Mouse (Mus musculus) spleen, adult 2 months (tissue): Measurements from ENCODE around the gene Pam. TPM values are rescaled to one million over a fixed set of nuclear protein-coding genes. Genes with fewer than 3 reads are reported as not detected.

Source experiments
- DNase-seq, 2 experiments: peaks; one replicate each; pipeline versions ENCODE4 v3.0.0 to v3.0.0-alpha.2; 2012 to 2021; ENCODE audit warnings: low spot score in 2 of 2, low read depth in 1 of 2
- H3K27ac ChIP-seq: fragments of 200-500 bp; 2 replicates; pipeline ENCODE4 v1.5.1; 2012; ENCODE audit warnings: low read length, inconsistent platforms; ENCODE audit not compliant: insufficient read depth
- H3K27me3 ChIP-seq: fragments of 200-500 bp; 2 replicates; pipeline ENCODE4 v1.6.1; 2012; ENCODE audit warnings: mild to moderate bottlenecking, moderate library complexity, low read length, inconsistent platforms; ENCODE audit not compliant: control insufficient read depth, insufficient read depth
- H3K36me3 ChIP-seq: fragments of 200-500 bp; 2 replicates; pipeline ENCODE4 v1.6.1; 2012; ENCODE audit warnings: mild to moderate bottlenecking, low read length, inconsistent platforms; ENCODE audit not compliant: control insufficient read depth, insufficient read depth
- H3K4me1 ChIP-seq: fragments of 200-500 bp; 2 replicates; pipeline ENCODE4 v1.6.1; 2011; ENCODE audit warnings: inconsistent platforms; ENCODE audit not compliant: control insufficient read depth, insufficient read depth, insufficient read length
- H3K4me3 ChIP-seq: fragments of 200-500 bp; 2 replicates; pipeline ENCODE4 v1.5.1; 2011; ENCODE audit warnings: mild to moderate bottlenecking, inconsistent platforms; ENCODE audit not compliant: insufficient read depth, insufficient read length; ENCODE audit errors: extremely low read depth
- CTCF ChIP-seq: fragments of 200-500 bp; IDR thresholded peaks from 2 replicates; pipeline ENCODE4 v1.5.1; 2011; ENCODE audit warnings: mild to moderate bottlenecking, inconsistent platforms; ENCODE audit not compliant: insufficient read depth, insufficient read length, insufficient replicate concordance; ENCODE audit errors: extremely low read depth
- POLR2A ChIP-seq: fragments of 200-500 bp; IDR thresholded peaks from 2 replicates; pipeline ENCODE4 v1.6.1; 2011; ENCODE audit warnings: low read depth, low read length, inconsistent platforms
- WGBS: fragments of 180-500 bp; shearing (Covaris S2); methylation state at CpG from one replicate; pipeline ENCODE4 v1.1.7; 2018; 5-methylcytosine and 5-hydroxymethylcytosine counted together
- polyA plus RNA-seq: library from polyadenylated mRNA; depleted of rRNA; stranded (reverse); fragments of >200 nt; gene quantifications from 2 replicates; pipeline ENCODE4 v1.2.3, GENCODE M21; 2012

The Pam gene
- polyA plus RNA-seq, 1 experiment: 22.8 TPM

- no peaks in the 10 kb centered on the region for H3K27me3 ChIP-seq
- no peak overlapping the region for H3K27ac ChIP-seq
- H3K36me3 ChIP-seq: no peaks in the 10 kb centered on the region
- TF ChIP-seq POLR2A (no peak), CTCF (no peak)
- H3K4me3 ChIP-seq: no peak overlapping the region
- no peaks in the 10 kb centered on the region for H3K4me1 ChIP-seq
- WGBS: 78% methylated on average over 2 of the region's 2 CpGs
- no peak for DNase-seq
Measured at GRCm38 (mm10) chr1:98042425-98042824, 53.0 kb downstream of the Pam start.

DNA sequence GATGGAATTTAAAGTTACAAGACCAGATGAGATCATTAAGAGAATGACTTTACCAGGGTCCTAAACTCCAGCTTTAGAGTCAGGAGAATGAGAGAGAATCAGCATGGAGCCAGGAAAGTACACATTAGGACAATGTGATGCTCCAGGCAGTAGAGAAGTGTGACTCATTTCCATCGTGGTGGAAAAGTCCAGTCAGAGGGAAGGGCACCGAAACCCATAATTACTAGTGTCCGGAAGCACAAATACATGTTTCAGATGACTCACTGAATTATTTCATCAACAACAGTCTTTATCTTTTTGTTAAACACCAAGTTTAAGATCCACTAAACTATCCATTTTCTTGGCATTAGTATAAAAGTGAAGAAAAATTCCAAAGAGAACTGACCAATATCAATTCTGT, 57.2 kb downstream of the Pam start:
- 75% methylated on average over 3 of the region's 3 CpGs for WGBS
- TF ChIP-seq POLR2A (no peak), CTCF (no peak)
- Histone ChIP-seq H3K36me3 (no peaks in the 10 kb centered on the region), H3K4me3 (no peak overlapping the region), H3K4me1 (no peaks in the 10 kb centered on the region), H3K27me3 (no peaks in the 10 kb centered on the region), H3K27ac (no peak overlapping the region)
- DNase-seq: no peak

DNA sequence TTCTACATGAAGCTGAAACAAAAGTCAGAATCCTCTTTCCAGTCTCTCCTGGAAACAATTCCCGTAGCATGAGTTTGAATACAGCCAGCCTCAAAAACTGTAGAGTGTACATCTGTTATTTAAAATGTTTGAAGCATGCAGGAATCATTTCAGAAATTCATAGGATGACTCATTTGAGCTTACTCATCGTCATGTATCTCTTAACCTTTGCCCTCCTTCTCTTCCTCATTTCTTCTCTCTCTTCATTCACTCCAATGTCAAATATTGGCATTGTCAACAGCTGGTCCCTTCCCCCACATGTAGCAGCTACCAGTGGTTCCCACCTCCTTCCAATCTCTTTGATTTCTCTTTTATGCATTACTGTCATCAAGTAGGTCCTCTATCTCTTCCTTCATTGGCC, 59.7 kb downstream of the Pam start:
- WGBS: 83% methylated on average over 2 of the region's 2 CpGs
- TF ChIP-seq CTCF: no peak
- TF ChIP-seq POLR2A: no peak
- H3K4me3 ChIP-seq: no peak overlapping the region

DNA sequence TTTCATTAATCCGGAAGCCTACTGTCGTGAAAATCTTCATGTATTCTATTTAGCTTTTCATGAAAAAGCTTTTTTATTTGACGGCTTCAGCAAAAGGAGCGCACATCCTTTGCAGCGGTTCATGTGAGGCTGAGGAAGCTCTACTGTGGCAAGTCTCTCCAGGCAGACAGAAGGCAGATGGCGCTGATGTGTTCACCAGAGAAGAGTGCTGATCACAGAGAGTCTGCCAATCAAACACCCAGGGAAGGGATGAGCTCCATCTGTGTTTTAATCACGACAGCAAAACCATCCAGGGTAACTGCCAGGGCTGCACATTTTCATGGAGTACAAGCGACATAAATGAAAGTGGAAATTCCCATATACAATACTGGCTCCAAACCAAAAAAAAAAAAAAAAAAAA, 63.6 kb downstream of the Pam start:
- H3K27ac ChIP-seq: no peak overlapping the region
- WGBS: 91% methylated on average over 8 of the region's 8 CpGs
- no peaks in the 10 kb centered on the region for H3K36me3 ChIP-seq
- H3K4me1 ChIP-seq: no peaks in the 10 kb centered on the region
- TF ChIP-seq POLR2A: no peak
- TF ChIP-seq CTCF: no peak
- DNase-seq: no peak
- H3K27me3 ChIP-seq: no peaks in the 10 kb centered on the region
- H3K4me3 ChIP-seq: no peak overlapping the region

More for the DNA sequence above, 59.7 kb downstream of the Pam start:
- Histone ChIP-seq H3K27ac (no peak overlapping the region), H3K4me1 (no peaks in the 10 kb centered on the region), H3K36me3 (no peaks in the 10 kb centered on the region), H3K27me3 (no peaks in the 10 kb centered on the region)
- DNase-seq: no peak

DNA sequence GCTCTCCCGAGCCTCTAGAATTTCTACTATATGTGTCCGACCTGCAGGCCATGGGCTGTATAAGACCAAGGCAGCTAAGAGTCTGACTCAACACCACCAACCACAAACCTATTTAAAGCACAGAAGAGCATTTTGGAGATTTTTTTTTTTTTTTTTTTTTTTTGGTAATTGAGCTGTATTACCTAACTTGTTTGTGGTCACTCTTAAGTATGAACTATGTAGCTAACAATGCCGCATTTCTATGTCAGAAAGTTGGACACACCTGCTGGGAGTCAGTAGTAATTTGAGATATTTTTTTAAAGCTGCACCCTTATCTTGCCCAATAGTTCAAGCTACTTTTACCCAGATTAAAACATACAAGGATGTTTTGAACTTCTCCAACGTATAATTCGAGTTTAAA, 66.4 kb downstream of the Pam start:
- Histone ChIP-seq H3K4me1 (no peaks in the 10 kb centered on the region), H3K4me3 (no peak overlapping the region), H3K27me3 (no peaks in the 10 kb centered on the region), H3K36me3 (no peaks in the 10 kb centered on the region), H3K27ac (no peak overlapping the region)
- 55% methylated on average over 5 of the region's 5 CpGs for WGBS
- no peak for TF ChIP-seq CTCF
- no peak for DNase-seq

DNA sequence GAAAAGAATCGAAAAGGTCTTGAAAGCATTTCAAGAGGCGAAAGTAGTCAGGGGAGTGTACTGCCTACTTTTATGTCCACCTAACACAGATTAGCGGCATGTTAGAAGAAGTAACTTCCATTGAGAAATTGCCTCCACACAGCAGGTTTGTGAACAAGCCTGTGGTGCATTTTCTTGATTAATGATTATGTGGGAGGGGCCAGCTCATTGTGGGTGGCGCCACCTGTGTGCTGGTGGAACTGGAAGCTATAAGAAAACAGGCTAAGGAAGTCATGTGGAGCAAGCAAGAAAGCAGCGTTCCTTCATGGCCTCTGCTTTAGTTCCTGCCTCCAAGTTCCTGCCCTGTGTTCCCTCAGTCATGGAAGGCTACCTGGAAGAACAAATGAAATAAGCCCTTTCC, 67.0 kb downstream of the Pam start:
- no peaks in the 10 kb centered on the region for H3K27me3 ChIP-seq
- H3K27ac ChIP-seq: no peak overlapping the region
- no peaks in the 10 kb centered on the region for H3K4me1 ChIP-seq
- no peak for DNase-seq
- TF ChIP-seq CTCF (no peak), POLR2A (no peak)
- no peaks in the 10 kb centered on the region for H3K36me3 ChIP-seq
- no peak overlapping the region for H3K4me3 ChIP-seq
- WGBS: 86% methylated on average over 5 of the region's 5 CpGs

DNA sequence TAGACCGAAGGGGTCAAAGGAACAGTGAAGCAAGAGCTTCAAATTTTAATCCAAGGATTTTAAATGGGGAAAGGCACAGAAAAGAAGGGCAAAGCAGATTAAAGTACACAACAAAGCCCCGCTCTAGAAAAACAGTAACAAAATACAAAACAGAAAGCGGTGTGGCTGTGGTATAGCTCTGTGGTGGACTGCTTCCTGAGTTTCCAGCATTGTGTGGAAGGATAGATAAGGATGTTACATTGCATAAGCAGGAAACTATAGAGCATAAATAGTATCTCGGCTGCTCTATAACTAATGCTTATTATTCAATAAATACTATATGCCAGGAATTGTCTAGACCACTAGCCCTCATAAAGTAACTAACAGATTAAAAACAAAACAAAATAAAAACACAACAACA, 67.5 kb downstream of the Pam start:
- no peaks in the 10 kb centered on the region for H3K4me1 ChIP-seq
- no peaks in the 10 kb centered on the region for H3K36me3 ChIP-seq
- DNase-seq: no peak
- no peak for TF ChIP-seq POLR2A
- TF ChIP-seq CTCF: no peak
- no peak overlapping the region for H3K27ac ChIP-seq
- H3K27me3 ChIP-seq: no peaks in the 10 kb centered on the region
- H3K4me3 ChIP-seq: no peak overlapping the region
- WGBS: 76% methylated on average over 4 of the region's 4 CpGs
